Mouse (Mus musculus): Measurements from ENCODE around the gene Gm20388. TPM values are rescaled to one million over a fixed set of nuclear protein-coding genes. Genes with fewer than 3 reads are reported as not detected.

Gm20388 gene
- polyA plus RNA-seq, 1 experiment from 2014 or later = 9.3 TPM

GRCm38 (mm10) chr8:122443262-122444006 is 2532.8 kb downstream of the Gm20388 start, which contains the start of gene Mvd:
Gene Mvd, minus strand, starts transcription at chr8:122443422.

GRCm38 (mm10) chr8:122460524-122461472 is 2550.2 kb downstream of the Gm20388 start, which contains the start of gene Snai3:
Gene Snai3, minus strand, starts transcription at chr8:122460733.

GRCm38 (mm10) chr8:122475580-122476320 is 2565.1 kb downstream of the Gm20388 start, which contains the start of the genes Rnf166 and Ctu2:
Gene Rnf166, minus strand, starts transcription at chr8:122476064.
Gene Ctu2, plus strand, starts transcription at chr8:122476143.

GRCm38 (mm10) chr8:122551265-122552051 is 2640.8 kb downstream of the Gm20388 start, which contains the start of gene Piezo1:
Gene Piezo1, minus strand, starts transcription at chr8:122551329.

GRCm38 (mm10) chr8:122567361-122568108 is 2656.9 kb downstream of the Gm20388 start, which contains the start of gene Cdt1:
Gene Cdt1, plus strand, starts transcription at chr8:122568015.

GRCm38 (mm10) chr8:122576648-122577022 is 2666.0 kb downstream of the Gm20388 start, which contains the start of gene Aprt:
Gene Aprt, minus strand, starts transcription at chr8:122576909.

GRCm38 (mm10) chr8:122611295-122612133 is 2700.9 kb downstream of the Gm20388 start, which contains the start of the genes Galns and Trappc2l:
Gene Galns, minus strand, starts transcription at chr8:122611463.
Gene Trappc2l, plus strand, starts transcription at chr8:122611640.

GRCm38 (mm10) chr8:122622727-122623126 is 2712.1 kb downstream of the Gm20388 start, which contains the start of gene Pabpn1l:
Gene Pabpn1l, minus strand, starts transcription at chr8:122622739.

GRCm38 (mm10) chr8:122699005-122699492 is 2788.4 kb downstream of the Gm20388 start, which contains the start of gene Cbfa2t3:
Gene Cbfa2t3, minus strand, starts transcription at chr8:122699109.

GRCm38 (mm10) chr8:122775285-122776155 is 2864.9 kb downstream of the Gm20388 start, which contains the start of gene Acsf3:
Gene Acsf3, plus strand, starts transcription at chr8:122775486.

GRCm38 (mm10) chr8:122847829-122848561 is 2937.4 kb downstream of the Gm20388 start, which contains the start of gene Cdh15:
Gene Cdh15, plus strand, starts transcription at chr8:122847966.

GRCm38 (mm10) chr8:123042158-123042973 is 3131.7 kb downstream of the Gm20388 start, which contains the start of gene Ankrd11:
Gene Ankrd11, minus strand, starts transcription at chr8:123042277.

GRCm38 (mm10) chr8:123062721-123063120 is 3152.1 kb downstream of the Gm20388 start, which contains the start of gene Spg7:
Gene Spg7, plus strand, starts transcription at chr8:123062942.

GRCm38 (mm10) chr8:123101735-123102685 is 3191.4 kb downstream of the Gm20388 start, which contains the start of gene Rpl13:
Gene Rpl13, plus strand, starts transcription at chr8:123102350.

GRCm38 (mm10) chr8:123117127-123117731 is 3206.6 kb downstream of the Gm20388 start, which contains the start of gene Cpne7:
Gene Cpne7, plus strand, starts transcription at chr8:123117374.

